Comparison of ENCODE assay signal across 14 mouse cellular contexts in the genomic region with DNA sequence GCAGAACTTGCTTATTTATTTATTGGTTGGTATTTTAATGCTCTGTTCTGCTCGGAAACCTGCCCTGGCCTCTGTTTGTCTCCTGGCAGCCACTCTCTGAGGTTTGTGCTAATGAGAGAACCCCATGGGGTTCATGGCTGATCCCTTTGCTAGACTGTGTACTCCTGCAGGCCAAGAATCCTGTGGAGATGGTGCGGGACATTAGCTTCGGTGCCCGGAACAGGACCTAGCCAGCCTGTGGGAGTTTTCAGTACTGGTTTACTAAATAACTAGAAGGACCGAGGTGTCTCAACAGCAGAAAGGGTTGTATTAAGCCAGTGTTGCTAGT. TPM values are rescaled to one million over a fixed set of nuclear protein-coding genes. Genes with fewer than 3 reads are reported as not detected.
A peak's percentile ranks its signal among the peaks of the same experiment; 100 is the strongest.
DNase-seq lines count a peak whose midpoint lies in the region; ATAC-seq and TF ChIP-seq lines count a peak whose summit lies in the region.
"Had no signal": no experiment of that assay in that cellular context is flagged by ENCODE, and none has a peak within 500 bp of the region (broad histone marks: within the 10 kb centered on the region; RNA-seq: fewer than 3 reads in every experiment).

No protein-coding gene starts in this region.

- ATAC-seq in hindbrain, embryonic 14.5 days (ENCODE audit: low FRiP score), result 0 out of 2 replicates have a peak, but pooled peaks have one; percentile 40
- ATAC-seq in hindbrain, embryonic 12.5 days (ENCODE audit: low FRiP score), result no peak
- 0 out of 2 replicates have a peak, but pooled peaks have one; percentile 38 for ATAC-seq in midbrain, postnatal 0 days (ENCODE audit: low FRiP score)
- ATAC-seq: lung, postnatal 0 days had no signal

- no peaks in the 10 kb centered on the region for H3K36me3 ChIP-seq in hindbrain, embryonic 14.5 days (replicated peaks; ENCODE audit: control insufficient read depth, insufficient read depth)
- H3K36me3 ChIP-seq in hindbrain, embryonic 12.5 days, result no peaks in the 10 kb centered on the region
- H3K36me3 ChIP-seq in midbrain, postnatal 0 days (ENCODE audit: insufficient read depth, low read length), result no peaks in the 10 kb centered on the region
- H3K36me3 ChIP-seq: midbrain, embryonic 12.5 days; neural tube, embryonic 15.5 days had no signal

- H3K27ac ChIP-seq in hindbrain, embryonic 14.5 days, result no peak overlapping the region
- no peak overlapping the region for H3K27ac ChIP-seq in hindbrain, embryonic 12.5 days
- H3K27ac ChIP-seq in midbrain, postnatal 0 days (ENCODE audit: low read depth, low read length), result no peak overlapping the region
- no peak overlapping the region for H3K27ac ChIP-seq in left cerebral cortex, adult 2 months
- H3K27ac ChIP-seq: gastrocnemius, adult 2 months; midbrain, embryonic 12.5 days; neural tube, embryonic 15.5 days had no signal

- intact Hi-C loops in left cerebral cortex, adult 2 months (cut with DNase I), result no loop called here

- 68% methylated on average over 5 of the region's 5 CpGs for WGBS in hindbrain, embryonic 14.5 days
- 65% methylated on average over 5 of the region's 5 CpGs for WGBS in hindbrain, embryonic 12.5 days
- 39% methylated on average over 5 of the region's 5 CpGs for WGBS in midbrain, postnatal 0 days

- TF ChIP-seq CTCF in midbrain, postnatal 0 days (IDR thresholded peaks at IDR 0.05), result no peak
- TF ChIP-seq CTCF in left cerebral cortex, adult 2 months (IDR thresholded peaks at IDR 0.05), result no peak

- H3K9ac ChIP-seq in hindbrain, embryonic 14.5 days, result no peak overlapping the region
- no peak overlapping the region for H3K9ac ChIP-seq in hindbrain, embryonic 12.5 days
- no peak overlapping the region for H3K9ac ChIP-seq in midbrain, postnatal 0 days (replicated peaks; ENCODE audit: low read length, poor library complexity, severe bottlenecking)
- H3K9ac ChIP-seq: midbrain, embryonic 12.5 days; neural tube, embryonic 15.5 days had no signal

- no peak overlapping the region for H3K4me2 ChIP-seq in hindbrain, embryonic 14.5 days (replicated peaks)
- H3K4me2 ChIP-seq in hindbrain, embryonic 12.5 days (replicated peaks), result no peak overlapping the region
- no peak overlapping the region for H3K4me2 ChIP-seq in midbrain, postnatal 0 days (ENCODE audit: low read depth, low read length, poor library complexity, severe bottlenecking)
- H3K4me2 ChIP-seq: liver, embryonic 11.5 days; midbrain, embryonic 12.5 days; neural tube, embryonic 15.5 days had no signal

- H3K27me3 ChIP-seq in hindbrain, embryonic 14.5 days (ENCODE audit: control insufficient read depth, insufficient read depth, low read length), result no peaks in the 10 kb centered on the region
- no peaks in the 10 kb centered on the region for H3K27me3 ChIP-seq in hindbrain, embryonic 12.5 days
- H3K27me3 ChIP-seq in midbrain, postnatal 0 days (ENCODE audit: insufficient read depth, low read length), result no peaks in the 10 kb centered on the region
- H3K27me3 ChIP-seq: midbrain, embryonic 12.5 days; neural tube, embryonic 15.5 days had no signal

- no peaks in the 10 kb centered on the region for H3K4me1 ChIP-seq in hindbrain, embryonic 14.5 days (replicated peaks; ENCODE audit: control insufficient read depth, insufficient read depth, low read length)
- no peaks in the 10 kb centered on the region for H3K4me1 ChIP-seq in hindbrain, embryonic 12.5 days
- no peaks in the 10 kb centered on the region for H3K4me1 ChIP-seq in midbrain, postnatal 0 days (ENCODE audit: insufficient read depth, low read length)
- H3K4me1 ChIP-seq: midbrain, embryonic 12.5 days; neural tube, embryonic 15.5 days had no signal

- no peak overlapping the region for H3K4me3 ChIP-seq in hindbrain, embryonic 14.5 days (replicated peaks; ENCODE audit: low read length)
- no peak overlapping the region for H3K4me3 ChIP-seq in hindbrain, embryonic 12.5 days
- no peak overlapping the region for H3K4me3 ChIP-seq in midbrain, postnatal 0 days (ENCODE audit: low read depth, low read length)
- H3K4me3 ChIP-seq in left cerebral cortex, adult 2 months, result no peak overlapping the region
- H3K4me3 ChIP-seq: gastrocnemius, adult 2 months; midbrain, embryonic 12.5 days; neural tube, embryonic 15.5 days had no signal

- H3K9me3 ChIP-seq in hindbrain, embryonic 14.5 days (ENCODE audit: control insufficient read depth, low read length), result no peaks in the 10 kb centered on the region
- no peaks in the 10 kb centered on the region for H3K9me3 ChIP-seq in hindbrain, embryonic 12.5 days (replicated peaks)
- no peaks in the 10 kb centered on the region for H3K9me3 ChIP-seq in midbrain, postnatal 0 days (ENCODE audit: low read length)
- H3K9me3 ChIP-seq: midbrain, embryonic 12.5 days; neural tube, embryonic 15.5 days had no signal

- peak; percentile 36 for DNase-seq in adrenal gland, postnatal 14 days
- no peak for DNase-seq in adrenal gland, postnatal 4 days (ENCODE audit: low spot score in 2 of 2)
- DNase-seq in hindbrain, embryonic 14.5 days (ENCODE audit: low spot score), result no peak
- peak; percentile 35 for DNase-seq in kidney, postnatal 10 days
- DNase-seq in midbrain, postnatal 0 days (ENCODE audit: low spot score), result peak; percentile 24
- DNase-seq in gastrocnemius, adult 18-20 months (ENCODE audit: low spot score), result no peak
- DNase-seq in left cerebral cortex, adult 2 months (ENCODE audit: extremely low spot score in 1 of 2, low spot score in 2 of 2), result no peak
- DNase-seq: gastrocnemius, adult 2 months; right cerebral cortex, adult 18-20 months had no signal

RNA-seq across cellular contexts. Expression of gene Commd8, which starts 42.8 kb away (rescaled TPM):
- 59.9 and 73.3 TPM in 2 replicates for total RNA-seq in adrenal gland, postnatal 14 days (2021)
- total RNA-seq in adrenal gland, postnatal 4 days (2021), result 10 to 100 TPM; 87.8 to 90.7 TPM
- 146 and 158 TPM in 2 replicates for polyA plus RNA-seq in hindbrain, embryonic 14.5 days (2014; fragmentation: Nextera tagmentation; extraction: Ambion mirVana)
- 155 and 175 TPM in 2 replicates for polyA plus RNA-seq in hindbrain, embryonic 12.5 days (2016; fragmentation: Nextera tagmentation; extraction: Ambion mirVana)
- total RNA-seq in midbrain, postnatal 0 days (2014; rRNA removed), result 23.9 and 34.0 TPM in 2 replicates
- 146 and 151 TPM in 2 replicates for polyA plus RNA-seq in midbrain, postnatal 0 days (2015; fragmentation: Nextera tagmentation; extraction: Ambion mirVana)
- total RNA-seq in gastrocnemius, adult 18-20 months (2021), result 10 to 100 TPM; 30.5 to 32.1 TPM
- total RNA-seq in left cerebral cortex, adult 2 months (2021), result 10 to 100 TPM; 85.5 to 86.0 TPM

Comparison
In these comparisons a context has a peak if more than half of its experiments do, and no peak if none do; other contexts are left out.
1. DNase-seq: peak in adrenal gland, postnatal 14 days (single experiment), kidney, postnatal 10 days (single experiment) and midbrain, postnatal 0 days (single experiment); none in adrenal gland, postnatal 4 days (0 of 2), hindbrain, embryonic 14.5 days (single experiment), gastrocnemius, adult 18-20 months (single experiment) and left cerebral cortex, adult 2 months (0 of 2).